Mouse (Mus musculus) urinary bladder, postnatal 25 days (tissue): ENCODE measurements around the gene Scarb1.
"Not testable (repeated sequence)": the region's sequence is repeated elsewhere in the genome, so short reads cannot be mapped to it uniquely, and the experiment has no call there.

Experiments
- DNase-seq: peaks from one replicate; pipeline ENCODE4 v3.0.0; 2022; ENCODE audit warnings: low spot score

Scarb1 gene

GRCm38 (mm10) chr5:125340547-125341262 is at the start of gene Scarb1:
Scarb1 (minus strand) TSS chr5:125341094.
- DNase-seq: peak; percentile 91

GRCm38 (mm10) chr5:125389579-125390441 is 48.9 kb upstream of the Scarb1 start, which contains the start of gene Ubc:
Ubc (minus strand) TSS chr5:125390202.
- peak; percentile 85 for DNase-seq

- DNase-seq: peak; percentile 83
Observed at GRCm38 (mm10) chr5:125389131-125389578, 48.3 kb upstream of the Scarb1 start, which contains the start of gene Gm10382. Gm10382 (plus strand) TSS chr5:125389322.

GRCm38 (mm10) chr5:125388358-125389092 is 47.6 kb upstream of the Scarb1 start:
- DNase-seq: no peak

GRCm38 (mm10) chr5:125387295-125387694 is 46.4 kb upstream of the Scarb1 start:
- DNase-seq: not testable (repeated sequence)

GRCm38 (mm10) chr5:125385215-125385940 is 44.5 kb upstream of the Scarb1 start:
- DNase-seq: no peak

- no peak for DNase-seq
Observed at GRCm38 (mm10) chr5:125384512-125385214, 43.8 kb upstream of the Scarb1 start.

- DNase-seq: no peak
Observed at GRCm38 (mm10) chr5:125383637-125384420, 42.9 kb upstream of the Scarb1 start.

GRCm38 (mm10) chr5:125382673-125383558 is 42.0 kb upstream of the Scarb1 start:
- peak; percentile 40 for DNase-seq

- DNase-seq: no peak
Observed at GRCm38 (mm10) chr5:125381954-125382672, 41.2 kb upstream of the Scarb1 start.

- no peak for DNase-seq
Observed at GRCm38 (mm10) chr5:125378919-125379318, 38.0 kb upstream of the Scarb1 start.

- DNase-seq: no peak
Observed at GRCm38 (mm10) chr5:125377214-125377613, 36.3 kb upstream of the Scarb1 start.

GRCm38 (mm10) chr5:125375871-125376270 is 35.0 kb upstream of the Scarb1 start:
- DNase-seq: no peak

GRCm38 (mm10) chr5:125372027-125372426 is 31.1 kb upstream of the Scarb1 start:
- no peak for DNase-seq

GRCm38 (mm10) chr5:125370950-125371693 is 30.2 kb upstream of the Scarb1 start:
- no peak for DNase-seq

GRCm38 (mm10) chr5:125368568-125368967 is 27.7 kb upstream of the Scarb1 start:
- peak; percentile 43 for DNase-seq

- no peak for DNase-seq
Observed at GRCm38 (mm10) chr5:125368156-125368555, 27.3 kb upstream of the Scarb1 start.
